Mouse (Mus musculus) spleen, embryonic (tissue): ENCODE data around the gene Gm12166.

Experiments used
- CTCF ChIA-PET: fragments of 350-600 bp; sonication (Branson Sonifier 250); formaldehyde crosslinking; loops from one replicate; lab custom pipeline; 2022; lab: Charles Lee

Gm12166 gene

GRCm38 (mm10) chr11:46022983-46023382, 29.1 kb downstream of the Gm12166 start:
- CTCF ChIA-PET = no interaction called here

GRCm38 (mm10) chr11:46021850-46022249, 30.3 kb downstream of the Gm12166 start:
- CTCF ChIA-PET = no interaction called here

- CTCF ChIA-PET = no interaction called here
These were observed 31.9 kb downstream of the Gm12166 start for GRCm38 (mm10) chr11:46020246-46020645.

- CTCF ChIA-PET = no interaction called here
These were observed 36.1 kb downstream of the Gm12166 start for GRCm38 (mm10) chr11:46016061-46016460.
